Mouse (Mus musculus) myocyte (in vitro differentiated cells): ENCODE measurements around the gene Tnfaip1. TPM values are rescaled to one million over a fixed set of nuclear protein-coding genes. Genes with fewer than 3 reads are reported as not detected.

Experiments
- H3K27me3 ChIP-seq: one replicate; pipeline ENCODE4 v1.6.1; 2011; ENCODE audit not compliant: control insufficient read depth, insufficient read depth, insufficient read length
- H3K36me3 ChIP-seq: one replicate; pipeline ENCODE4 v1.6.1; 2011; ENCODE audit not compliant: control insufficient read depth, insufficient read depth
- H3K4me2 ChIP-seq: one replicate; pipeline ENCODE4 v1.6.1; 2011; ENCODE audit warnings: low read depth, control low read depth
- H3K4me3 ChIP-seq: one replicate; pipeline ENCODE4 v1.5.1; 2011; ENCODE audit warnings: mild to moderate bottlenecking, control low read depth, moderate library complexity
- H3K79me2 ChIP-seq: one replicate; pipeline ENCODE4 v1.6.1; 2011; ENCODE audit not compliant: control insufficient read depth, insufficient read depth
- H3ac ChIP-seq: one replicate; pipeline ENCODE4 v1.6.1; 2011; ENCODE audit not compliant: control insufficient read depth, insufficient read length
- CEBPB ChIP-seq: IDR thresholded peaks from 2 replicates; pipeline ENCODE4 v1.6.1; 2011; ENCODE audit warnings: mild to moderate bottlenecking, moderate library complexity; ENCODE audit not compliant: poor library complexity, insufficient read depth, severe bottlenecking
- E2F4 ChIP-seq: IDR thresholded peaks from one replicate; pipeline ENCODE4 v1.6.1; 2011; ENCODE audit warnings: mild to moderate bottlenecking, control low read depth, moderate library complexity; ENCODE audit not compliant: insufficient read depth
- MAX ChIP-seq: IDR thresholded peaks from one replicate; pipeline ENCODE4 v1.6.1; 2011; ENCODE audit warnings: low read depth, mild to moderate bottlenecking, control low read depth
- MYOD1 ChIP-seq, 3 experiments: IDR thresholded peaks; one replicate each; pipeline ENCODE4 v1.6.1; 2011; ENCODE audit warnings: control low read depth in 2 of 3, low read depth in 2 of 3, mild to moderate bottlenecking in 2 of 3, moderate library complexity in 1 of 3; ENCODE audit not compliant: insufficient read length in 2 of 3, control insufficient read depth in 1 of 3
- MYOG ChIP-seq, 3 experiments: IDR thresholded peaks; one replicate each; pipeline ENCODE4 v1.6.1; 2011; ENCODE audit warnings: control low read depth in 2 of 3, low read depth in 2 of 3, mild to moderate bottlenecking in 2 of 3; ENCODE audit not compliant: insufficient read length in 2 of 3, control insufficient read depth in 1 of 3, insufficient read depth in 1 of 3
- POLR2A ChIP-seq: IDR thresholded peaks from one replicate; pipeline ENCODE4 v1.6.1; 2011; ENCODE audit warnings: low read depth, mild to moderate bottlenecking, control low read depth, moderate library complexity; ENCODE audit not compliant: insufficient read length
- POLR2AphosphoS2 ChIP-seq: IDR thresholded peaks from one replicate; pipeline ENCODE4 v1.6.1; 2011; ENCODE audit warnings: low read depth, control low read depth; ENCODE audit not compliant: insufficient read length
- REST ChIP-seq: IDR thresholded peaks from one replicate; pipeline ENCODE4 v1.6.1; 2011; ENCODE audit warnings: mild to moderate bottlenecking, control low read depth, moderate library complexity; ENCODE audit not compliant: insufficient read depth, insufficient read length
- SRF ChIP-seq: IDR thresholded peaks from one replicate; pipeline ENCODE4 v1.6.1; 2011; ENCODE audit warnings: low read depth; ENCODE audit not compliant: control insufficient read depth, insufficient read length
- TCF12 ChIP-seq: IDR thresholded peaks from one replicate; pipeline ENCODE4 v1.6.1; 2011; ENCODE audit warnings: mild to moderate bottlenecking, control low read depth; ENCODE audit not compliant: poor library complexity, insufficient read depth, severe bottlenecking
- TCF3 ChIP-seq: IDR thresholded peaks from one replicate; pipeline ENCODE4 v1.6.1; 2011; ENCODE audit warnings: low read depth, control low read depth; ENCODE audit not compliant: insufficient read length
- USF1 ChIP-seq: IDR thresholded peaks from one replicate; pipeline ENCODE4 v1.6.1; 2011; ENCODE audit warnings: low read depth, mild to moderate bottlenecking, control low read depth, moderate library complexity
- polyA plus RNA-seq: library from polyadenylated mRNA; unstranded; fragments of >200 nt; fragmentation: generic; extraction: Trizol; gene quantifications from one replicate; pipeline ENCODE4 v1.2.1, GENCODE M21; 2012; ENCODE audit warnings: missing spikeins

The Tnfaip1 gene
- polyA plus RNA-seq, 1 experiment: 59.3 TPM

- Histone ChIP-seq H3K4me3 (peak overlapping the region; percentile 92), H3K4me2 (peak overlapping the region; percentile 71), H3K27me3 (no peaks in the 10 kb centered on the region), H3ac (peak overlapping the region; percentile 93), H3K79me2 (peaks cover 29% of the 10 kb centered on the region), H3K36me3 (peaks cover 25% of the 10 kb centered on the region)
- TF ChIP-seq SRF: no peak
- no peak for TF ChIP-seq MAX
- TF ChIP-seq REST: no peak
- TF ChIP-seq POLR2A: no peak
- TF ChIP-seq MYOD1 (IDR thresholded peaks at IDR 0.05; ENCODE audit: control insufficient read depth in 1 of 3, insufficient read length in 2 of 3, low read depth in 2 of 3): no peak
- TF ChIP-seq USF1: no peak
- no peak for TF ChIP-seq POLR2AphosphoS2
- no peak for TF ChIP-seq E2F4
- no peak for TF ChIP-seq TCF3
- no peak for TF ChIP-seq MYOG (IDR thresholded peaks at IDR 0.05; ENCODE audit: control insufficient read depth in 1 of 3, insufficient read depth in 1 of 3, insufficient read length in 2 of 3, low read depth in 2 of 3)
- TF ChIP-seq TCF12: no peak
- TF ChIP-seq CEBPB: no peak
Observed at GRCm38 (mm10) chr11:78513106-78513790, 22.9 kb downstream of the Tnfaip1 start.

DNA sequence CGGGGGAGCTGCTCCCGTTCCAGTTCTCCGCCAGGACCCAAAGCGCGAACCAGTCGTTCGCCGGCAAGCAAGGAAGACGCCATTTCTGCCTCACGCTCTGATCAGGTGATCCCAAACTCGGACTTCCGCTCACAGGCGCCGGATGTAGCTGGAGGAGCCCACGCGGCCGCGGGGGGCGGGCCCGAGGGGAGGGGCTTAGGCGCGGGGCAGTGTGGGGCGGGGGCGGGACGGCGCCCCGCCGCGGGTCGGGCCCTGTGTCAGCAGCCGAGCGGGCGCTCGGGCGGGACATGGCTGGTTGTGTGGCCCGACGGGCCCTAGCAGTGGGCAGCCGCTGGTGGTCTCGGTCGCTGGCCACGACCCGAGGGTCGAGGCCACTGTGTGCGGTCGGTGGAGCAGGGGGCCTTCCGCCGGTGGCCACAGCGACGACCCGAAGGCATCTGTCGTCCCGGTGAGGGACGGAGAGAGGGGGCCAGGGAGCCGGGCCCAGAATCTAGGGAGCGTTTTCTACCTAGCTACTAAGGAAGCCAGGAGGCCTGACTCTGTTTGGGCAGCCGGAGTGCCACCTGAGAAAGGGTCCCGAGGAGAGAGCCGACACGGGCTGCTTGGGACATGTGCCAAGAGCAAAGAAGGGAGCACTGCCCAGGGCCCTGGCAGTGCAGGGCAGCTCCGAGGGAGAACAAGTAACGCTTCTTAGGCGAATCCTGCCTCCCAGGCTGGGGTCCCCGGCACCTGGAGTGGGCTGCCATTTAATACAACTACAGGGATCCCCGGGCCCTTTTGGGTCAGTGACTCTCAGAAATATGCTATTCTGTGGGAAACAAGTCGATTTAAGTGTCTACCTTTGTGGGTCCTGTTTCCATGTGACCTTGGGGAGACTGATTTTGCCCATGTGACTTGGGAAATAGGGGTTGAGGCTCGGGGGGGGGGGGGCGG lies 23.8 kb downstream of the Tnfaip1 start, which contains the start of the genes Tmem199 and Poldip2:
TSS of gene Tmem199 (minus strand) at position 148 of the 933 bp plus-strand sequence.
TSS of gene Poldip2 (plus strand) at position 169 of the 933 bp plus-strand sequence.
- H3K36me3 ChIP-seq: peaks cover 24% of the 10 kb centered on the region

DNA sequence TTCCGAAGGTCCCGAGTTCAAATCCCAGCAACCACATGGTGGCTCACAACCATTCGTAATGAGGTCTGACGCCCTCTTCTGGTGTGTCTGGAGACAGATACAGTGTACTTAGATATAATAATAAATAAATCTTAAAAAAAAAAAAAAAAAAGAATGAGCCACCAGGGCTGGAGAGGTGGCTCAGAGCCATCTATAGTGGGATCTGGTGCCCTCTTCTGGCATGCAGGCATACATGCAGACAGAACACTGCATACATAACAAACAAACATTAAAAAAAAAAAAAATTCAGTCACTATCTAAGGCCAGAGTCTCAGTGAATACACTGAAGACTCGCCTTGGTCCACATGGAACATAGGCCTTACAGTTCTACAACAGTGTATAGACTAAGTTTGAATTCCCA lies 27.0 kb downstream of the Tnfaip1 start:
- H3ac ChIP-seq: no peak overlapping the region
- no peak overlapping the region for H3K4me3 ChIP-seq
- peaks cover 29% of the 10 kb centered on the region for H3K79me2 ChIP-seq
- H3K4me2 ChIP-seq: no peak overlapping the region
- TF ChIP-seq MYOG (IDR thresholded peaks at IDR 0.05; ENCODE audit: control insufficient read depth in 1 of 3, insufficient read depth in 1 of 3, insufficient read length in 2 of 3, low read depth in 2 of 3) (no peak), TCF3 (no peak), POLR2AphosphoS2 (no peak), CEBPB (no peak), SRF (no peak), TCF12 (no peak), USF1 (no peak), REST (no peak), MAX (no peak), MYOD1 (IDR thresholded peaks at IDR 0.05; ENCODE audit: control insufficient read depth in 1 of 3, insufficient read length in 2 of 3, low read depth in 2 of 3) (no peak)
- peaks cover 17% of the 10 kb centered on the region for H3K36me3 ChIP-seq
- no peaks in the 10 kb centered on the region for H3K27me3 ChIP-seq

More for the DNA sequence above, 23.8 kb downstream of the Tnfaip1 start, which contains the start of the genes Tmem199 and Poldip2:
- H3K27me3 ChIP-seq: no peaks in the 10 kb centered on the region
- peaks cover 29% of the 10 kb centered on the region for H3K79me2 ChIP-seq
- H3K4me3 ChIP-seq: peak within 1 kb of the TSS; percentile 92
- TF ChIP-seq TCF12 (no peak), SRF (peak; percentile 29), POLR2AphosphoS2 (peak; percentile 88), CEBPB (no peak), MYOD1 (IDR thresholded peaks at IDR 0.05; ENCODE audit: control insufficient read depth in 1 of 3, insufficient read length in 2 of 3, low read depth in 2 of 3) (peak in 1 of 3 experiments; percentile 6), TCF3 (no peak), POLR2A (peak; percentile 97), E2F4 (peak; percentile 17), USF1 (peak; percentile 93), MYOG (IDR thresholded peaks at IDR 0.05; ENCODE audit: control insufficient read depth in 1 of 3, insufficient read depth in 1 of 3, insufficient read length in 2 of 3, low read depth in 2 of 3) (no peak)
- peak within 1 kb of the TSS; percentile 93 for H3ac ChIP-seq
- peak within 1 kb of the TSS; percentile 85 for H3K4me2 ChIP-seq

GRCm38 (mm10) chr11:78505430-78505829 lies 30.7 kb downstream of the Tnfaip1 start:
- H3ac ChIP-seq: no peak overlapping the region
- H3K36me3 ChIP-seq: peaks cover 16% of the 10 kb centered on the region
- H3K79me2 ChIP-seq: no peaks in the 10 kb centered on the region
- H3K4me3 ChIP-seq: no peak overlapping the region
- no peak overlapping the region for H3K4me2 ChIP-seq
- H3K27me3 ChIP-seq: peaks cover 16% of the 10 kb centered on the region
- TF ChIP-seq MAX: no peak
- TF ChIP-seq E2F4: no peak
- TF ChIP-seq POLR2A: no peak
- TF ChIP-seq USF1: no peak
- no peak for TF ChIP-seq TCF12
- TF ChIP-seq SRF: no peak
- TF ChIP-seq POLR2AphosphoS2: no peak
- TF ChIP-seq CEBPB: no peak
- TF ChIP-seq TCF3: no peak
- no peak for TF ChIP-seq REST
- TF ChIP-seq MYOD1 (IDR thresholded peaks at IDR 0.05; ENCODE audit: control insufficient read depth in 1 of 3, insufficient read length in 2 of 3, low read depth in 2 of 3): no peak
- no peak for TF ChIP-seq MYOG (IDR thresholded peaks at IDR 0.05; ENCODE audit: control insufficient read depth in 1 of 3, insufficient read depth in 1 of 3, insufficient read length in 2 of 3, low read depth in 2 of 3)
